Mouse (Mus musculus): ENCODE data around the gene Gm13277. TPM values are rescaled to one million over a fixed set of nuclear protein-coding genes. Genes with fewer than 3 reads are reported as not detected.
"Not testable (repeated sequence)": the region's sequence is repeated elsewhere in the genome, so short reads cannot be mapped to it uniquely, and the experiment has no call there.

Gm13277 gene
- not detected for total RNA-seq (2021)
- long read RNA-seq, experiment 1, result 0 reads
- long read RNA-seq, experiment 2, result 0 reads

- peak; percentile 34 to 63 for DNase-seq
These were observed at the start of gene Gm13277 for GRCm38 (mm10) chr4:88788402-88788801. Gene Gm13277 (plus strand): TSS chr4:88788632.

GRCm38 (mm10) chr4:88739036-88739435 lies 49.4 kb upstream of the Gm13277 start:
- no peak for DNase-seq
- intact Hi-C loops (cut with DNase I), result no loop called here

More at GRCm38 (mm10) chr4:88788402-88788801, at the start of gene Gm13277:
- intact Hi-C loops (cut with DNase I), result not testable (repeated sequence)

GRCm38 (mm10) chr4:88741426-88741825 lies 47.0 kb upstream of the Gm13277 start:
- intact Hi-C loops (cut with DNase I), result no loop called here
- DNase-seq, result no peak

- no peak for DNase-seq
- intact Hi-C loops (cut with DNase I), result no loop called here
These were observed 45.6 kb upstream of the Gm13277 start for GRCm38 (mm10) chr4:88742771-88743371.

GRCm38 (mm10) chr4:88744207-88744606 lies 44.2 kb upstream of the Gm13277 start:
- DNase-seq, result no peak
- intact Hi-C loops (cut with DNase I), result no loop called here

- intact Hi-C loops (cut with DNase I), result no loop called here
- DNase-seq, result no peak
These were observed 38.5 kb upstream of the Gm13277 start for GRCm38 (mm10) chr4:88749926-88750325.

- DNase-seq, result peak; percentile 59 to 71
- intact Hi-C loops (cut with DNase I), result not testable (repeated sequence)
These were observed 33.6 kb upstream of the Gm13277 start, which contains the start of gene Gm13271 for GRCm38 (mm10) chr4:88754818-88755340. Gene Gm13271 (plus strand): TSS chr4:88754868.

GRCm38 (mm10) chr4:88756581-88757513 lies 31.6 kb upstream of the Gm13277 start:
- DNase-seq, result peak in 1 of 2 experiments; percentile 25
- intact Hi-C loops (cut with DNase I), result not testable (repeated sequence)

GRCm38 (mm10) chr4:88757628-88758031 lies 30.8 kb upstream of the Gm13277 start:
- intact Hi-C loops (cut with DNase I), result not testable (repeated sequence)
- DNase-seq, result peak; percentile 74 to 90

- intact Hi-C loops (cut with DNase I); DNase-seq: not testable (repeated sequence)
These were observed 29.7 kb upstream of the Gm13277 start for GRCm38 (mm10) chr4:88758751-88759150.

GRCm38 (mm10) chr4:88759610-88760268 lies 28.7 kb upstream of the Gm13277 start, which contains the start of gene Gm13283:
Gene Gm13283 (plus strand): TSS chr4:88760119.
- DNase-seq; intact Hi-C loops (cut with DNase I): not testable (repeated sequence)

- DNase-seq, result peak; percentile 65 to 71
- intact Hi-C loops (cut with DNase I), result not testable (repeated sequence)
These were observed 28.0 kb upstream of the Gm13277 start for GRCm38 (mm10) chr4:88760431-88760830.

GRCm38 (mm10) chr4:88761776-88762175 lies 26.7 kb upstream of the Gm13277 start:
- intact Hi-C loops (cut with DNase I), result not testable (repeated sequence)
- peak; percentile 55 to 68 for DNase-seq

GRCm38 (mm10) chr4:88762341-88762740 lies 26.1 kb upstream of the Gm13277 start:
- DNase-seq; intact Hi-C loops (cut with DNase I): not testable (repeated sequence)

- DNase-seq, result peak; percentile 38 to 46
- intact Hi-C loops (cut with DNase I), result not testable (repeated sequence)
These were observed 24.9 kb upstream of the Gm13277 start for GRCm38 (mm10) chr4:88763384-88764018.

- DNase-seq; intact Hi-C loops (cut with DNase I): not testable (repeated sequence)
These were observed 14.9 kb upstream of the Gm13277 start, which contains the start of gene Gm13290 for GRCm38 (mm10) chr4:88773534-88773933. Gene Gm13290 (plus strand): TSS chr4:88773834.

- intact Hi-C loops (cut with DNase I); DNase-seq: not testable (repeated sequence)
These were observed 11.8 kb upstream of the Gm13277 start, which contains the start of gene Gm13289 for GRCm38 (mm10) chr4:88776622-88777021. Gene Gm13289 (plus strand): TSS chr4:88776922.

GRCm38 (mm10) chr4:88779550-88779949 lies 8.9 kb upstream of the Gm13277 start, which contains the start of gene Gm13272:
Gene Gm13272 (plus strand): TSS chr4:88779850.
- intact Hi-C loops (cut with DNase I); DNase-seq: not testable (repeated sequence)

GRCm38 (mm10) chr4:88780320-88780719 lies 8.1 kb upstream of the Gm13277 start:
- DNase-seq; intact Hi-C loops (cut with DNase I): not testable (repeated sequence)
